Mouse (Mus musculus) cortical plate, adult 2 months (tissue): ENCODE measurements around the gene Gm49661. TPM values are rescaled to one million over a fixed set of nuclear protein-coding genes. Genes with fewer than 3 reads are reported as not detected.

Source experiments
- H3K27ac ChIP-seq: fragments of 200-500 bp; 2 replicates; pipeline ENCODE4 v1.5.1; 2012; ENCODE audit warnings: low read length, control low read depth, inconsistent platforms; ENCODE audit not compliant: insufficient read depth
- H3K4me1 ChIP-seq: fragments of 200-500 bp; 2 replicates; pipeline ENCODE4 v1.6.1; 2011; ENCODE audit warnings: low read length; ENCODE audit not compliant: control insufficient read depth, insufficient read depth
- H3K4me3 ChIP-seq: fragments of 200-500 bp; 2 replicates; pipeline ENCODE4 v1.5.1; 2011; ENCODE audit warnings: mild to moderate bottlenecking, low read length, control low read depth; ENCODE audit not compliant: insufficient read depth
- CTCF ChIP-seq: fragments of 200-500 bp; IDR thresholded peaks from 2 replicates; pipeline ENCODE4 v1.5.1; 2011; ENCODE audit warnings: mild to moderate bottlenecking, control low read depth, low read length; ENCODE audit not compliant: insufficient read depth; ENCODE audit errors: extremely low read depth
- POLR2A ChIP-seq: fragments of 200-500 bp; IDR thresholded peaks from 2 replicates; pipeline ENCODE4 v1.6.1; 2011; ENCODE audit warnings: mild to moderate bottlenecking, low read length, control low read depth; ENCODE audit not compliant: insufficient read depth; ENCODE audit errors: extremely low read depth
- polyA plus RNA-seq: library from polyadenylated mRNA; depleted of rRNA; stranded (reverse); fragments of >200 nt; gene quantifications from 2 replicates; pipeline ENCODE4 v1.2.3, GENCODE M21; 2012; rRNA removed

Gene Gm49661
- polyA plus RNA-seq = not detected in 2 replicates

- peak; percentile 94 for TF ChIP-seq POLR2A
- no peak for TF ChIP-seq CTCF
- Histone ChIP-seq H3K4me3 (peak within 1 kb of the TSS; percentile 72), H3K4me1 (peaks cover 9% of the 10 kb centered on the region; the same call in 1 of the 2 replicates), H3K27ac (peak within 1 kb of the TSS; percentile 58)
Observed at GRCm38 (mm10) chr8:84969241-84970134, at the start of gene Gm49661, which contains the start of the genes Prdx2 and Rnaseh2a. Gm49661 (minus strand) TSS chr8:84969433. Prdx2 (plus strand) TSS chr8:84969587. Rnaseh2a (minus strand) TSS chr8:84969767.

DNA sequence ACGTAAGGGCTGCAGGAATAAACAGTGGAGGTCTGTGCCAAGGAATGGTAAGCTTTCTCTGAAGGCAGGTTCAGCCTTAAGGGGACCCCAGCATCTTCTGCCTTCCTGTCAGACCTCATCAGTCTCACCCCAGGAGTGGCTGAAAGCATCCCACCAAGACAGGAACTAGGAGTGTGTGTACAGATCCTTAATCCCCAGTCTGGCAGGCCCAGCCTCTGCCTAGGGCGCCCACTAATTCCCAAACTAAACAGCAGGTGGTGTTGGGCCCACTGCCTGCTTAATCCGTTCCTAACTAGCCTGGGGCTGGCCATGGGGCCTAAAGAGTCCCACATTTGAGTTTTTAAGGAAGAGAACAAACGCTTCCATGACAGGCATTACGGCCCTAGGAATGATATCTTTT is 48.0 kb upstream of the Gm49661 start:
- Histone ChIP-seq H3K4me3 (no peak overlapping the region), H3K4me1 (no peaks in the 10 kb centered on the region), H3K27ac (no peak overlapping the region)
- TF ChIP-seq POLR2A (no peak), CTCF (no peak)

- H3K4me3 ChIP-seq = no peak overlapping the region
- no peak overlapping the region for H3K27ac ChIP-seq
- TF ChIP-seq POLR2A (no peak), CTCF (no peak)
- H3K4me1 ChIP-seq = no peaks in the 10 kb centered on the region
Observed at GRCm38 (mm10) chr8:85016724-85017123, 47.5 kb upstream of the Gm49661 start.

GRCm38 (mm10) chr8:85014431-85014830 is 45.2 kb upstream of the Gm49661 start, which contains the start of gene Best2:
Best2 (minus strand) TSS chr8:85014531.
- TF ChIP-seq CTCF = no peak
- TF ChIP-seq POLR2A = no peak
- Histone ChIP-seq H3K4me3 (peak within 1 kb of the TSS; percentile 27), H3K27ac (no peak within 1 kb of the TSS), H3K4me1 (no peaks in the 10 kb centered on the region)

DNA sequence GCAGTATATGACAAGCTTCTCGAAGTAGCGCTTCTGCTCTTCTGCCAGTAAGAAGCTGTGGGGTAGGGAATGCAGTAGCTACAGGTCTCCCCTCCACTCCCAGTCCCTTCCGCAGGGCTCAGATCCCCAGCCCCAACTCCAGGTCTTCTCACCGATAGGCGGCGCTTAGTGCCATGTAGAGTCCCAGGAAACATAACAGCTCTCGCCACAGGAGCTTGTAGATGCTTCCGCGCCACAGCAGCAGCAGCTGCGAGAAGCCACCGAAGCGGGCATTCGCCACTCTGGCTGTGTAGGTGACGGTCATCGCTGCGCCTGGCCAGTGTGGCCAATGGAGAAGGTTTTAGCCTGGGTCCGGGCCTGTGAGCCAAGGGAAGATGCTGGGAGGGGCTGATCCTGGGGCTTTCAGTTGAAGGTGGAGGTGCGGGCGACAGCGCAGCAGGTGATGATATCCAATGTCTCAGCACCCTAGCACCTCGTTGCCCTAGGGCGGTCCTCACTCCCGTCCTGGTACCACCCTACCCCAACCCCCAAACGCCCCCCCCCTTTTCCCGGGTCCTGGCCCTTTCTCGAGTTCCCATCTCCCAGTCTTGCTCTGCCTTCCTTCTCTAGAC is 44.1 kb upstream of the Gm49661 start:
- Histone ChIP-seq H3K27ac (no peak overlapping the region), H3K4me3 (peak overlapping the region; percentile 27), H3K4me1 (no peaks in the 10 kb centered on the region)
- TF ChIP-seq CTCF (peak; percentile 62), POLR2A (peak; percentile 59; the same call in 1 of the 2 replicates)

GRCm38 (mm10) chr8:85011242-85011641 is 42.0 kb upstream of the Gm49661 start:
- TF ChIP-seq POLR2A (no peak), CTCF (no peak)
- Histone ChIP-seq H3K27ac (no peak overlapping the region), H3K4me1 (no peaks in the 10 kb centered on the region), H3K4me3 (no peak overlapping the region)

DNA sequence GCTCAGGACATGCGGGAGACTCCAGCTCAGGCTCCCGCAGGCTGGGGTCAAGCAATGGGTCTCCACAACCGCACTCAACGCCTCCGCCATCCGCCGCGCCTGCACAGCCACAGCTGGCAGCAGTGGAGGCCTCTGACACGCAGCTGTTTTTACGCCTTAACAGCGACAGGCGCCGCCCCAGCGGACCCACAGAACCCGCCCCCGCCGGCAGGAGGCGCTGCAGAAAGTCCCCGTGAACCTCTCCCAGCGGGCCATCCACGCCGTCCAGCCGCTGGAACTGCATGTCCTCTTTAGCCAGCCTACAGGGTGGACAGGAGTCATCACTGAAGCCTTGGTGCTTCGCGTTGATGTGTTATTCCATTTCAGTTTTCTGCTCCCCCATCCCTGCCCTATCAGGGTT is 38.5 kb upstream of the Gm49661 start:
- Histone ChIP-seq H3K27ac (no peak overlapping the region), H3K4me3 (no peak overlapping the region), H3K4me1 (no peaks in the 10 kb centered on the region)
- TF ChIP-seq CTCF (no peak), POLR2A (no peak)

DNA sequence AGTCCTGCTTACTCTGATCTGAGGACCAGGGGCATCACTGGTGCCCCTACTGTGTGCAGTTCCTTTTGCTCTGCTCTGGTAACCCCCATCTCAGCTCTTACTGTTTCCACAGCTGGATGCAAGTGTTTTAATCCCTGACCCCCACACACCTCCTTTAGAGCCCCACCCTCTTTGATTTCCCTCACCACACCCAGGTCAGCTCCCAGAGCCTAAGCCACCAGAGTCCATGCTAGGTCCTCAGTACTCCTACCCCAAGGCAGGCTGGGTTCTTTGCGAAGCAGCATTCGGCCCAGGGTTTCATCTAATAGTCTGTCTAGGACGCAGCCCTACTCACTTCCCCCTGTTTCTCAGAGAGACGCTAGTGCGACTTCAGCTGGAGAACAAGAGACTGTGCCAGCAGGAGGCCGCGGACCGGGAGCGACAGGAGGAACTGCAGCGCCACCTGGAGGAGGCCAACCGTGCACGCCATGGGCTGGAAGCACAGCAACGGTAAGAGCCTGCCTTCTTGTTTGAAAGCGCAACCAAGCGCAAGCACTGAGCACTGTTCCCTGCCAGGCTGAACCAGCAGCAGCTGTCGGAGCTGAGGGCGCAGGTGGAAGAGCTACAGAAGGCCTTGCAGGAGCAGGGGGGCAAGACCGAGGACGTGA is 28.5 kb upstream of the Gm49661 start:
- H3K27ac ChIP-seq = no peak overlapping the region
- TF ChIP-seq POLR2A (peak; percentile 15; the same call in 1 of the 2 replicates), CTCF (peak; percentile 94)
- no peaks in the 10 kb centered on the region for H3K4me1 ChIP-seq
- H3K4me3 ChIP-seq = no peak overlapping the region

- no peaks in the 10 kb centered on the region for H3K4me1 ChIP-seq
- TF ChIP-seq POLR2A = no peak
- no peak for TF ChIP-seq CTCF
- H3K27ac ChIP-seq = no peak overlapping the region
- H3K4me3 ChIP-seq = no peak overlapping the region
Observed at GRCm38 (mm10) chr8:84996978-84997377, 27.7 kb upstream of the Gm49661 start.

DNA sequence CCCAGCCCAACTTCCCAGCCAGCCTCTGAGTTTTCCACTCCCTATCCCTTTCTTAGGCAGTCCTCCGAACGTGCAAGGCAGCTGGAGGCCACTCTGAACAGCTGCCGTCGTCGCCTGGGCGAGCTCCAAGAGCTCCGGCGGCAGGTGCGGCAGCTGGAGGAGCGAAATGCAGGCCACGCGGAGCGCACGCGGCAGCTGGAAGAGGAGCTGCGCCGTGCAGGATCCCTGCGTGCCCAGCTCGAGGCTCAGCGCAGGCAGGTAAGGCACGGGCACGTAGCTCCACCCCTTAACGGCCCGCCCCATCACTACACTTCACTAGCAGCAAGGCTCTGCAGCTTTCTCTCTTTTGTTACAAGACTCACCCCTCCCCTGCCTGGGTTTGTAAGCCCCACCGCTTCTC is 26.4 kb upstream of the Gm49661 start:
- TF ChIP-seq POLR2A (no peak), CTCF (no peak)

More for the DNA sequence above, 26.4 kb upstream of the Gm49661 start:
- H3K4me1 ChIP-seq = 0 out of 2 replicates have a peak, but pooled peaks cover 2% of the 10 kb centered on the region
- H3K27ac ChIP-seq = no peak overlapping the region
- no peak overlapping the region for H3K4me3 ChIP-seq
